Mouse (Mus musculus) urinary bladder, postnatal 10 days (tissue): Measurements from ENCODE around the gene Kncn.

Experiments
- DNase-seq: peaks from one replicate; pipeline ENCODE4 v3.0.0; 2022; ENCODE audit warnings: low spot score

Gene Kncn

DNA sequence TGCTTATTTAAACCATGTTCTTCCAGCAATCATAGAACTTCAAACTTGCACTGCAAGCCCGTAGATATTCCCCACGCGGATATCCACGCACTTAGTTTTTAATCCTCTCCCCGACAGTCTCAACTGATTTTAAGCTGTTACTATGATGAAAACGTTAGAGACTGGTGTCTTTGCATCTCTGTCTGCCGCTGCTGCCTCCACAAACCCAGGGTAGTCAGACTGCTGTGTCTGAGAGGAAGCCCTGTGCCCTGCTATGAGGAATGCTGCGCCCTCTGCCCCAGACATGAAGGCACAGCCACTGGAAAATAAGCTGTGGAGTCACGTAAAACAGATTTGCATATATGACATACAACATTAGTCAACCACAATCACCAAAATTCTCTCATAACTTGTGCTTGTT lies 5.4 kb upstream of the Kncn start:
- no peak for DNase-seq

DNA sequence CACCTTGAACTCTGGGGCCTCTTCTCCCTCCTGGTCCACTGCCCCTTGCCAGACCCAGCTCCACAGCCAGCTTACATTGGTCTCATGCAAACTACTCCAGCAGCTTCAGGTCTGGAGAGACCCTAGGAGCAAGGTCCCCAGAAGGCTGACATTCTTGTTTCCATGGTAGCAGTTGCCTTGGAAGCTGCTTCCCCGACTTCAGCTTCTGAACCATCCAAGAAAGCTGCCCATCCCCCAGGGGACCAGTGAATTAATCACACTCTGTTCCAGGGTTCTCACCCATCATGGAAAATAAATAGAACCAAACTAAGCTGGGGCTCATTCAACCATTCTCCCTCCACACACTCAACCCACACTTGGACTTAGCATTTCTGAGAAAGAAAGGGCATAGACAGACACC lies 3.0 kb upstream of the Kncn start:
- DNase-seq = no peak

DNA sequence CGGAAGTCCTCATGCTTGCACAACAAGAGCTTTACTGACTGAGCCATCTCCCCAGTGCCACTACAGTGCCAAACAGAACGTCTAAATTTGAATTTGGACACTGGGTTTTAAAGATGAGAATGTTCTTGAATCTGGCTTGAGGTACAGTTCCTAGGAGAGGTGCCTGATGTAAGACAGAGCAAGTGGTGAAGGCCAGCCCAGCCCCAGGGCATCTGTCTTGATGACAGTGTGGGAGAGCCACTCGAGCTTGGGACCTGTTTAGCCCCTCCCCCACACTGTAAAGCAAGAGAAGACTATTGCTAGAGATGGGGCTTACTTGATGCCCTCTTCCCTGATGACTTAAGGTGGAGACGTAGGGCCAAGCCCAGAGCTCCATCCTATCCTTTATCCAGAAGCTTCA lies 2.0 kb upstream of the Kncn start:
- DNase-seq = no peak

DNA sequence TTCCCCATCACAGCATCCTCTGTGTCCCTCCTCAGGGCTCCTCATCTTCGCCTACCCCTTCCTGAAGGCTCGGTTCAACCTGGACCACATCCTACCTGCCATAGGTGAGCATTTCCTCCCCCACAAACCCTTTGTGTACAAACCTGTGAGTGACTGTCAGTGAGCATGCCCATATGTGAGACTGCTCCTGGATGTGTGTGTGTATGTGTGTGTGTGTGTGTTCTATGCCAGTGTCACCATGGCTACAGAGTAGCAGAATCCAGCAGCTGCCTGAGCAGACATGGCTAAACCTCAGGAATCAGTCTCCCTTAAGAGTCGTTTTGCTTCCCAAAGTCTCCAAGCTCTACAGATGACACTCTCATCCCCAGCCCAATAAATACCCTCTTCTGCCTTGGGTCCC lies 1.6 kb downstream of the Kncn start:
- DNase-seq = no peak

DNA sequence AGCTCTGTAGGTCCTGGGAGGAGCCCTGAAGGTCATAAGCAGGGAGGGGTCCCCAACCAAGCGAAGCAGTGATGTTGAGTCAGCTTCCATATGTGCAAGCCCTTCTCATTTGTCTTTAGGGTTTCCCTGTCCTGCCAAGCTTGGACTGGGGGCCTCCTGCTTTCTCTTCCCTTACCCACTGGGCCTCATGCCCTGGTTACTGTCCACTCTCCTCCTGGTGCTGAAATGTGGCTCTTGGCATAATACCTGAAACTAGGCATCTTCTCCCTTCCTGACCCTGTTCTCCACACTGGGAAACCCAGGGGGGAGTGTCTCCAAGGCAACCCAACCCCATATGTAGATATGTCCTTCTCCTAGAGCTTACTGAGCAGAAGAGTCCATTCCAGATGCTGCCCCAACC lies 2.7 kb downstream of the Kncn start:
- DNase-seq = no peak

DNA sequence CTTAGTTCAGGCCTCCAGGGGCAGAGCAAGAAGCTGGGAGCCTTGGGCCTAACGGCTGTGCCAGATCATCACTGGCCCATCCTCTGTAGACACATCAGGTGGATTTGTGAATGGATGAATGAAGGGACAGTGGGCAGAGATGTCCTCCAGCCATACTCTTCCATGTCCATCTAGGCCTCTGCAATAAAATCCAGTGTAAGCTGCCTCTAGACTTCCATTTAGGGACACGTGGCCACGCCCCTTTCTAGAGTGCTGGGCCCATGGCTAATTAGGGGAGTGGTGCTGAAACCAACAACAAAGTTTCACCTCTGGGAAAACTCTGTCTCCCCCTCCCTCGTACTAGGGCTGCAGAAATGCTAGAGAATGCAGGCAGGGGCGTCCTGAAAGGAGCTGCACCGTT lies 5.9 kb downstream of the Kncn start:
- no peak for DNase-seq

DNA sequence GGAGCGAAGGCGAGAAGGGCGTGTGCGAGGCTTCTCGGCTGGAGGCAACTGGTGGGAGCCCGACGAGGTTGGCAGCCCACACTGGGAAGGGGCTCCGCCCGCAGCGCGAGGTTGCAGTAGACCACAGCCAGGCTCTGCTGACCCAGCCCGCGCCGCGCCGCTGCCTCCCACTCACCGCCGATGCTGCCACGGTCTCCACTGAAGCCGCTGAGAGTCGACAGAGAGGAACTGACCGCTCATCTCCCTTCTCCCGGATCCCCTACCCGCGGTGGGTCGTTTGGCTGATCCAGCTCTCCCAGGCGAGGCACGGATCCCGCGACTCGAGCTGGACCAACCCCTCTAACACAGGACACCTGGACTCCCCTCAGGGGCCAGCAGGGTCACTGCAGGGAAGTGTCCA lies 6.4 kb downstream of the Kncn start, which contains the start of gene 6430628N08Rik:
TSS of gene 6430628N08Rik (plus strand) at position 113 of the 400 bp plus-strand sequence.
- DNase-seq = no peak

DNA sequence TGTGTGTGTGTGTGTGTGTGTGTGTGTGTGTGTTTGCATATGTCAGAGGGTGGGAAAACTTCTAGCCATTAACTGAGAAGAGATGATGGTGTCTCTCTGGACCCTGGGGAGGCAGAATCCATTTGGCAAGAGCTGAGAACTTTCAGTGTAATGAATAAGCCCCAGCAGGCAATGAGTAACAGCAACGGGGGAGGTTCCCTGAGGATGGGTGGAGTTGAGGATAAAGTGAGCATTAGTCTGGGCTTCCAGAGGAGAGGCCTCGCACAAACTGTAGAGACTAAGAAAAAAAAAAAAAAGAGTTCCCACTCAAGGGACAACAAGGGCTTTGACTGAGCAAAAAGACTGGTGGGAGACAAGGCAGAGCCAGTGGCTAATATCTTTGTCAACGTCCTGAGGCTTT lies 10.1 kb downstream of the Kncn start:
- DNase-seq = no peak

DNA sequence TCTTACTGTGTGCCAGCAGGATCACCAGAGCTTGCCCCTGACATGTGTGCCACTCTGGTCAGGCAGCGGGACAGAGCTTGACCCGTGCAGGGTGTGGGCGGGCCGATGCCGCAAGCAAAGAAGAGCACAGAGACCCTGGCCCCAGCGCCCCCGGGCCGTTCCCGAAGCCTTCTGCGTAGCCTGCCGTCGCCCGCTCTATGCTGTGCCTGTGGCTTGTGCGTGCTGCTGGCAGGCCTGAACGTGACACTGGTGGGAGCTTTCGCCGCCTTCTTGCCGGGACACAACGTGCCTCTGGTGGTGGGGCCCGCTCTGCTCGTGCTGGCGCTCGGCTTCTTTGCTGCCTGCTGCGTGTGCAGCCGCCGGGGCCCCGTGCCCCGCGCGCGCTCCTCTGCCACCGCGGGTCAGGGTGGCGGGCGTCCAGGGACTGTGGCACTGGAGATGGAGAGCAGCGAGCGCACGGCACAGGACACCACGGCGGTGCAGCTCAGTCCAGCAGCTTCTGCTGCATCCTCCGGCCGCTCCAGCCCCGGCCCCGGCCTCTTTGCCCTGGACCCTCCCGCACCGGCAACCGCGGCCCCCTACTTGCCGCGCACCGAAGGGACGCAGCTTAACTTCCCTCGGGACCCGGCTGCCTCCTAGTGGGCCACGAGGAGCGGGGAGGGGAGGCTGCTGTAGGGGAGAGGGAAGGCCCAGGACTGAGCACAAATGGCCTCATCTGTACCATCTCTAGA lies 13.9 kb downstream of the Kncn start:
- DNase-seq = no peak

DNA sequence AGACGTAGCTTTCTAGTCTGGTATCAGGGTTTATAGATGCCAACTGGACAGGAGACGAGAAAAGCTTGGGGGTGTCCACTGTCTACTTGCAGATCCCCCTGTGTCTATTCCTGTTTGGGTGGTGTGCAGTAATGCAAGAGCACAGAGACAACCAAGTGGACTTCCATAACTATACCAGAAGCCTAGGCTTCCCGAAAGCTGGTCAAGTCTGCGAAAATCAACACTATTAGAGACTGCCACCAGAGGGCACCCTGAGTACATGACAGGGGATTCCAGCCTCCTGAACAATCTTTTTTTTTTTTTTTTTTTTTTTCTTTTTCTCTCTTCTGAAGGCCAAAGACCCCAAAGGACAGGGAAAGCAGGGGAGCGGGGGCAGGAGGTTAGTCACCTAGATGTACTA lies 18.6 kb downstream of the Kncn start:
- DNase-seq = peak; percentile 49

DNA sequence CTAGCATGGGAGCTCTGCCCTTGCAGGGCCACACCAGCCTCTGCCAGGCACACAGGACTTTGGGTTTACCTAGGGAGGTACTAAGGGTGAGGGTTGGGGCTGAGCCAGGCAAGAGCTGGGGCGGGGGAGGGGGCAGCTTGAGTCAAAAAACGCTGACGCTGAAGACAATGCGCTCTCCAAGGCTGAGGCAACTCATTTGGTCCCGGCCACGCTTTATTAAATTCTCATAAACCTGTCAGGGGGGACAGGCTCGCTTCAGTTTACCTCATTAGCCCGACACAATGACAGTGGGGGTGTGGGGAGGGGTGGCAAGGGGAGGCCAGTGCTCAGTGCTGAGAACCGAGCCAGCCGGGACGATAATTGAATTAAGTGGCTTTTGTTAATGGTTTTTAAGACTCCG lies 20.2 kb downstream of the Kncn start:
- no peak for DNase-seq

DNA sequence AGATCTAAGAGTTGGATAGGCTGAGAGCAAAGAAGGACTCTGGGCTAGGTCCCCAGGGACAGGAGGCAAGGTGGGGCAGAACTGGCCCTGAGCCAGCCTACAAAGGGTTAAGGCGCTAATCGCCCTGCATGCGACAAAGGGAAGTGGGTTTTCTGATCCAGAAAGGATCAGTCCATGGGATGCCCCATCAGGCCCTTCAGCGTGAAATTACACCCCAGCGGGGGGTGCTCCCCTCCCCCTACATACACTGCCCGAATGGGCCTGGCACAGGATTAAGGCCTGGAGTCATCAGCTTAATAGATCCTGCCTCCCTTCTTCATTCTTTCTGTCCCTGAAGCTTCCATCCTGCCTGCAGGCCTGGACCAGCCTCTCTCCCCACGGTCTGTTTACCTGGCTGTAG lies 21.5 kb downstream of the Kncn start:
- no peak for DNase-seq

DNA sequence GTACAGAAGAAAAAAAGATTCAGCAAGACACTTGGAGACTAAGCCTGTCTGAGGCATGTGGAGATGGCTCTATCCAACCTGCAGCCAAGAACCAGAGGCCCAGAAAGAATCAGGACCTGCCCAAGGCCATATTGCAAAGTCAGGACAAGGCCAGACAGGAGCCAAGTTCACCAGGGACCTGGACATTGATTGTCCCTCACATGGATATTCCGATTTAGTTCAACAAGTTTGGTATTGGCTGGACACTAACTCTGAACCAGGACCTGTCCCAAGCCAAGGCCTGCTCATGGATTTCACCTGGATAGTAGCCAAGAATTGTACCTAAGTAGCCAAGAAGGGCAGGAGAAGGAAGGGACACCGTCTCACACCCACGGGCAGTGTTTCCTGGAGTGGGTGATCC lies 22.6 kb downstream of the Kncn start:
- no peak for DNase-seq

DNA sequence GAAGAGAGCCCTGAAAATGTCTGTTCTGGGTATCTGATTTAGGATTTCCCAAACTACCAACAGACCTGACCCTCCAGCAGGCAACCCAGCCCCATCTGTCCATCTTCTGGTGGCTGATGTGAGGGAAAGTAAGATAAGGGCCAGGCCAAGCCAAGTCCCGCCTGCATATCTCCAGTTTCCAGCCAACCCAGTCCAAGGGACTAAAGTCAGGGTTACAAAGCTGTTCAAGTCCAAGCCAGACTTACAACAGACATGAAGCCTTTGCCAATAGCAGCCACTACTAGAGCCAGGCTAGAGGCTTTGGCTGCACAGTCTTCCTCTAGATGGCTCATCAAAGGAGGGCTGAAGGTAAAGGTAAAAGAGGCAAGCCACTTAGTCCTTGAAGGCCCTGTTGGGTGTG lies 23.8 kb downstream of the Kncn start:
- no peak for DNase-seq

DNA sequence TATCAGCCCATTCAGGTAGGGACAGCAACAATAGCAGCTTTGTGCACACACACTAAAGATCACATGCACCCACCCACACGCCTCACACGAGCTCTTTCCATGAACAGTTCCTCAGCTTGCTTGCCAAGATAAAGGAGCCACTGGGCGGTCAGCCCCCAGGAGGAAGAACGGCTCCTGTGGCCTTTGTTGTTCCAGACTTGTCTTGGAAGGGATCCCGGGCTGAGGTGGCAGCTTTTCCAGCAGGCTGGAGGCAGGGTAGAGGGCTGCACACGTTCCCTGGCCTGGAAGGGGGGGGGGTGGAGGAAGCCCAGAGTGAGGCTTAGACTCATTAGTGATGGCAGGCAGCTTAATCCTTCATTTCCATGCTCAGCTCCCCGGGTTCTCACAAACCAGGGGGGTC lies 24.4 kb downstream of the Kncn start:
- no peak for DNase-seq

DNA sequence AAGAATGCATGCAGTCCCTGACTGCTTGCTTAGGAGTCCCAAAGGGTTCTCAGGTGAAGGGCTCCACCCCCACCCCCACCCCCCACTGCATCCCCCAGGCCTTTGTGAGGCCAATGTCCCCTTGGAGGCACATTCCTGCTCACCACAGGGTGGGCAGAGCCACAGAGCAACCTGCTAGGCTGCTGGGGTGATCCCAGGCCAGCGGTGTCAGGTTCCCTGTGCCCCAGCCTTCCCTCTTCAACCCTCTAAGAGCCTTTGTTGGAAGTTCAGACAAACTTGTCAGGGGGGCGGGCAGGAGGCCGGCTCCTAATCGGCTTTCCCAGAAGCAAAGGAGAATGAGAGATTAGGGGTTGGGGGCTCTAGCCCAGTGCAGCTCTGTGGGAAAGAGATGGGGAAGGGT lies 27.4 kb downstream of the Kncn start:
- no peak for DNase-seq

DNA sequence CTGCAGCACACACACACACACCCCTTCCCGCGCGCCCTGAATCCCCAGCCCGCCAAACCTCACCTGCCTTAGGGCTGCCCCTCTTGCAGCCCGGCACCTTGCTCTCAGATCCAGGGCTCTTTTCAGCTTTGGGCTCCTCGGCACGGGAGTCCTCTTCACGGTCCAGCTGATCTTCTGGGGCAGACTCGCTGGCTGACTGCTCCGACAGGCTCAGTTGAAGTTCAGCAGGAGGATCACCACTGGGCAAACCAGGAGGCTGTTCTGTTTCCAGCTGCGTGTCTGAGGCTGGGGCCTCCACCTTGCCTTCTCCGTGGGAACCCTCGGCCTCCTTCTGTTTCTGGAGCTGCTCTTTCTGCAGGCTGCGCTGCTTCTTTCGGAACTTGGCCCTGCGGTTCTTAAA lies 35.7 kb downstream of the Kncn start:
- DNase-seq = no peak

DNA sequence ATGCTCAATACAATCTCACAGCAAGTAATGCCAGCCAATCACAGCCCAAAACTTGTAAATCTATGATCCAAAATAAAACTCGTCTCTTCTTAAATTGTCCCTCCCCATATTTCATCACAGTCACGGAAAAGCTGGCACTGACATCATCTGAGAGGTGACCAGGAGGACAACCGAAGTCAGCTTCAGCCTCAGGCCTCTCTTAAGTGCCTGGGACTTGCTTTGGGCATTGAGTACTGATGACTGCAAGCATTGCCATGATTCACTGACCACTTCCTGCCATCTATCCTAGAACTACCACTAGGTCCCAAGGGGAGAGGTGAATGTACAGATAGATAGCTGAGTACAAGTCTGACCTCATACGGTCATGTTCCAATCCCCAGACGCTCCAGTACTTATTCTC lies 38.5 kb downstream of the Kncn start:
- DNase-seq = no peak

DNA sequence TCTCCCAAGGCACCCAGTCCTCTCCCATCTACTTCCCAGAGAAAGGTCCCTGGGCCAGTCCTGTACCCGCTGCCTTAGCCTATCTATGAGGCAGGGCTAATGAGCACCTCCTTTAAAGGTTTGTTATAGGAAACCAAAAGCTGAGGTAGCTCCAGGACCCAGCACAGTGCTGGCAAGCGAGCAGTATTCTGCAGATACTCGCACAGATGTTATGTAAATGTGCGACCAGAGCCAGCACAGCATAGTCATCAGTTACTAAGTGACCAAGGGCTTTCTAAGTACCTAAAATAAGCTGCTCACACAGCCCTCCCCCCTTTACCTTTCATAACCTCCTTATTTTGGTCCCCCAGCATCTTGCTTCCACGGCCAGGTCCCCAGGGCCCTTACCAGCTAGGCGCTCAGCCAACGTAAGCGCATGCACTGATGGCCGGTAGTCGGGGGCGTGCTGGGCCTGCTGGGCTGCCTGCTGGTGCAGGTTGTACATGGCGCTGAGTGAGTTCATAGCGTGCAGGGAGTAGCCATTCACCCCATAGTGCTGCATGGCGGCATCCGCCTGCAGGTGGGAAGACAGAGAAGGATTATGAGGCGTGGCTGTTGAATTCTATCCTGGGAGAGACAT lies 39.2 kb downstream of the Kncn start:
- no peak for DNase-seq

DNA sequence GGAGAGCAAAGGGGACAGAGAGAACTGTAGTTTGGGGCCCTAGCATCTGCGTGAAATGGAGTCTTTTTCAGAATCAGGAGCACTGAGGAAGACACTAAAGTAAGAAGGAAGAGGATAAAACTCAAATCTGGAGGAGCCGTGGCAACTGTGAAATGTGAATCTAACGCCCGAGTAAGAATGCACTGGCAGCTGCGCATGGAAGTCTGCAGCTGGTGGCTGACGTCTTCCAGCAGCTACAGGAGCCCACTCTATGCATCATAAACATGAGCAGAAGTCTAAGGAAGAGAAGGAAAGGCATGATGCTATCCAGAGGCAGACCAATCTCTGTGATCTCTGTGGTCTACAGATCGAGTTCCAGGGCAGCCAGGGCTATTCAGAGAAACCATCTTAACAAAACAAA lies 43.4 kb downstream of the Kncn start:
- no peak for DNase-seq

DNA sequence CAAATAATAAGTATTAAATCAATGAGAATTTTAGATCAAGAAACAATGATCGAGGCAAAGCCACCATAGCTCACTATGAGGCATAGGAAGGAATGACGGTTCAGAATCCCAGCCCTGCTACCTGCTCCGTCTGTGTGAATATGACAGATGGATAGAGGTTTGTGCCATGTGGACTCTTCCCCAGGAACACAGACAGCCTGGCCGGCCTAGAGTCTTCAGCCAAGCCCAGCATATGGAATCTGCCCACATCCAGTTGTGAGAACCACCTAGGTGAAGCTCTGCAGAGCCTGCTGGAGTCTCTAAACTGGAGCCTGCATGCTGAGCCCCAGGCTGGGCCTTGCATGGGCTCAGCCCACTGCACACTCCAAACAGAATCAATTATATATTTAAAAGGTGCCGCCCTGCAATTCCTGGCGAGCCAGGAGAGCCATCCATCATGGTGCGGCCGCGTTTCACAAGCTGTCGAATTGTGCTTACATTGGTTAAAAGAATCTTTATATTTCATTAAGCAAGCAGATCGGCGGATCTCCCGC lies 47.4 kb downstream of the Kncn start:
- no peak for DNase-seq

DNA sequence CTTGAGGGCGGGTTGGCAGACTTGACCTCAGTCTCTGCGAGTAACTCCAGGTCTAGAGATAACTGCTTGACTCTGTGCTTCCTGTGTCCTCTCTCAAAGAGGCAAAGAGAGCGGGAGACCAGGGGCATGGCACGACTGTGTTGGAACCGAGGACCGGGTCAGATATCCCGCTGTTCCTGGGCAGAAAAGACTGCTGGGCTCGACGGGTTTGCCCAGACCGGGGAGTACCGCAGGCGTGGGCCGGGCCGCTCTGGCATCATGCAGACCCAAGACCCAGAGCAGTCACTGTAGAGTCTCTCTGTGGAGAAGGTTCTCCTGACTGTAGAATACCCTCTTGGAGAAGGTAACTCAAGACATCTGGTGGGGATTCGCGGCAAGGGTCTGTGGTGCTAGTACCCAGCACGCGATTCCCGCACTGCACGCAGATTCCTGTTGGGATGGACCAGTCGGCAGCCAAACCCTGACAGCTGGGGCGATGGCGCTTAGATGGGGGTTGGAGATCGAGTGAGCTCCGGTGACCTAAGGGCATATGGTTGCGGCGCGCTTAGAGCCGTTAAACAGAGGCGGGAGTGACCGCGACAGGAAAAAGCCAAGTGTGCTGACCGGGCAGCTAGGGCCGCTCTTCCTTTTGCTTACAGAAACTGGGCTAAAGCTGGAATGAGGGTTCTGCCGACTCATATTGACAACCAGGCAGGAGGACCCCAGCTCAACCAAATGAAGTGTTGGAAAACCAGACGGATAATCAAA lies 51.8 kb downstream of the Kncn start:
- no peak for DNase-seq

DNA sequence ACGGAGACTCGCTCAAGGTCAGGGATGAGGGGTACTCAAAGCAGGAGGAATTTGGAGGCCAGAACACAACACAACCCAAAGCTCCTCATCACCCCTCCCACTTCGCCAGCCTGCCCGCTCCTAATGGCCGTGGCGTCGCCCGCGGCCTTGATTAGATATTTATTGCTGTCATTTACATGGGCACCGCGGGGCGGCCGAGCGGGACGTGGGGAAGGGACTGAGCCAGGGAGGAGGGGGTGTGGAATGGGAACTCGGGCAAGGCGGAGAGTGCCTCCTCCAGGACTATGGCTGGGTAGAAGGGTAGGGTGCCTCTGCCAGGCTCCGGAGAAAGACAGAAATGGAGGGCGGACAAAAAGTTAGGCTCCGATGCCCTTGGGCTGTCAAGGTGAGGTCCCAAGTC lies 52.4 kb downstream of the Kncn start:
- DNase-seq = no peak
